Mouse (Mus musculus): ENCODE results near the gene Ankmy2. TPM values are rescaled to one million over a fixed set of nuclear protein-coding genes. Genes with fewer than 3 reads are reported as not detected.

Gene Ankmy2
- polyA plus RNA-seq, 1 experiment from 2014 or later: 23.1 TPM

GRCm38 (mm10) chr12:36150265-36150664, 6.6 kb upstream of the Ankmy2 start:
- DNase-seq (ENCODE audit: low spot score) (no peak), ATAC-seq (ENCODE audit: insufficient read depth, low FRiP score, low TSS enrichment) (no peak)
- Histone ChIP-seq H3K4me1 (ENCODE audit: control insufficient read depth, insufficient read depth, low read length) (peaks cover 4% of the 10 kb centered on the region; the same call in 1 of the 2 replicates), H3K4me2 (ENCODE audit: low read depth) (no peak overlapping the region), H3K36me3 (ENCODE audit: control insufficient read depth, insufficient read depth, low read length) (no peaks in the 10 kb centered on the region), H3K4me3 (ENCODE audit: low read depth, low read length) (no peak overlapping the region), H3K9ac (ENCODE audit: low read length) (no peak overlapping the region), H3K27ac (ENCODE audit: low read depth, low read length) (no peak overlapping the region), H3K27me3 (ENCODE audit: control insufficient read depth, insufficient read depth, low read length) (no peaks in the 10 kb centered on the region), H3K9me3 (ENCODE audit: control insufficient read depth, low read length) (no peaks in the 10 kb centered on the region)
- WGBS: 94% methylated on average over 2 of the region's 2 CpGs

GRCm38 (mm10) chr12:36150737-36151136, 6.2 kb upstream of the Ankmy2 start:
- Histone ChIP-seq H3K4me1 (ENCODE audit: control insufficient read depth, insufficient read depth, low read length) (peaks cover 9% of the 10 kb centered on the region; the same call in 1 of the 2 replicates), H3K27ac (ENCODE audit: low read depth, low read length) (no peak overlapping the region), H3K9me3 (ENCODE audit: control insufficient read depth, low read length) (no peaks in the 10 kb centered on the region), H3K9ac (ENCODE audit: low read length) (no peak overlapping the region), H3K4me3 (ENCODE audit: low read depth, low read length) (no peak overlapping the region), H3K27me3 (ENCODE audit: control insufficient read depth, insufficient read depth, low read length) (no peaks in the 10 kb centered on the region), H3K4me2 (ENCODE audit: low read depth) (no peak overlapping the region), H3K36me3 (ENCODE audit: control insufficient read depth, insufficient read depth, low read length) (no peaks in the 10 kb centered on the region)
- ATAC-seq (ENCODE audit: insufficient read depth, low FRiP score, low TSS enrichment): no peak
- DNase-seq (ENCODE audit: low spot score): no peak
- 97% methylated on average over 2 of the region's 2 CpGs for WGBS

GRCm38 (mm10) chr12:36155141-36155641, 1.7 kb upstream of the Ankmy2 start:
- Histone ChIP-seq H3K4me2 (ENCODE audit: low read depth) (peak overlapping the region; percentile 76), H3K9me3 (ENCODE audit: control insufficient read depth, low read length) (no peaks in the 10 kb centered on the region), H3K4me3 (ENCODE audit: low read depth, low read length) (peak overlapping the region; percentile 68), H3K27me3 (ENCODE audit: control insufficient read depth, insufficient read depth, low read length) (no peaks in the 10 kb centered on the region), H3K36me3 (ENCODE audit: control insufficient read depth, insufficient read depth, low read length) (no peaks in the 10 kb centered on the region), H3K9ac (ENCODE audit: low read length) (peak overlapping the region; percentile 66), H3K27ac (ENCODE audit: low read depth, low read length) (no peak overlapping the region), H3K4me1 (ENCODE audit: control insufficient read depth, insufficient read depth, low read length) (peaks cover 16% of the 10 kb centered on the region; the same call in 1 of the 2 replicates)
- ATAC-seq (ENCODE audit: insufficient read depth, low FRiP score, low TSS enrichment) (no peak), DNase-seq (ENCODE audit: low spot score) (peak; percentile 17)
- WGBS: 18% methylated on average over 8 of the region's 8 CpGs

- ATAC-seq (ENCODE audit: insufficient read depth, low FRiP score, low TSS enrichment): peak; percentile 70
- H3K27ac ChIP-seq (ENCODE audit: low read depth, low read length): peak overlapping the region; percentile 63
- under 1% methylated on average over 33 of the region's 33 CpGs for WGBS
Observed at GRCm38 (mm10) chr12:36156101-36156636, 745 bp upstream of the Ankmy2 start.

GRCm38 (mm10) chr12:36157304-36157637, 357 bp downstream of the Ankmy2 start:
- ATAC-seq (ENCODE audit: insufficient read depth, low FRiP score, low TSS enrichment) (peak; percentile 39), DNase-seq (ENCODE audit: low spot score) (no peak)
- H3K4me1 ChIP-seq (ENCODE audit: control insufficient read depth, insufficient read depth, low read length): peaks cover 16% of the 10 kb centered on the region; the same call in 1 of the 2 replicates
- no peak overlapping the region; the same call in 1 of the 2 replicates for H3K27ac ChIP-seq (ENCODE audit: low read depth, low read length)
- peak overlapping the region; percentile 68 for H3K4me3 ChIP-seq (ENCODE audit: low read depth, low read length)
- no peaks in the 10 kb centered on the region for H3K9me3 ChIP-seq (ENCODE audit: control insufficient read depth, low read length)
- peak overlapping the region; percentile 66 for H3K9ac ChIP-seq (ENCODE audit: low read length)
- no peaks in the 10 kb centered on the region for H3K27me3 ChIP-seq (ENCODE audit: control insufficient read depth, insufficient read depth, low read length)
- peak overlapping the region; percentile 76 for H3K4me2 ChIP-seq (ENCODE audit: low read depth)
- under 1% methylated on average over 14 of the region's 14 CpGs for WGBS
- H3K36me3 ChIP-seq (ENCODE audit: control insufficient read depth, insufficient read depth, low read length): no peaks in the 10 kb centered on the region

More at GRCm38 (mm10) chr12:36156101-36156636, 745 bp upstream of the Ankmy2 start:
- no peak for DNase-seq (ENCODE audit: low spot score)
- H3K4me1 ChIP-seq (ENCODE audit: control insufficient read depth, insufficient read depth, low read length): peaks cover 16% of the 10 kb centered on the region; the same call in 1 of the 2 replicates
- no peaks in the 10 kb centered on the region for H3K27me3 ChIP-seq (ENCODE audit: control insufficient read depth, insufficient read depth, low read length)
- no peaks in the 10 kb centered on the region for H3K36me3 ChIP-seq (ENCODE audit: control insufficient read depth, insufficient read depth, low read length)
- no peaks in the 10 kb centered on the region for H3K9me3 ChIP-seq (ENCODE audit: control insufficient read depth, low read length)
- H3K4me2 ChIP-seq (ENCODE audit: low read depth): peak overlapping the region; percentile 76
- H3K9ac ChIP-seq (ENCODE audit: low read length): peak overlapping the region; percentile 66
- H3K4me3 ChIP-seq (ENCODE audit: low read depth, low read length): peak overlapping the region; percentile 68

- Histone ChIP-seq H3K4me2 (ENCODE audit: low read depth) (peak within 1 kb of the TSS; percentile 76), H3K4me3 (ENCODE audit: low read depth, low read length) (peak within 1 kb of the TSS; percentile 68), H3K9me3 (ENCODE audit: control insufficient read depth, low read length) (no peaks in the 10 kb centered on the region), H3K9ac (ENCODE audit: low read length) (peak within 1 kb of the TSS; percentile 66), H3K4me1 (ENCODE audit: control insufficient read depth, insufficient read depth, low read length) (peaks cover 16% of the 10 kb centered on the region; the same call in 1 of the 2 replicates), H3K27ac (ENCODE audit: low read depth, low read length) (peak within 1 kb of the TSS; percentile 63; the same call in 1 of the 2 replicates), H3K36me3 (ENCODE audit: control insufficient read depth, insufficient read depth, low read length) (no peaks in the 10 kb centered on the region), H3K27me3 (ENCODE audit: control insufficient read depth, insufficient read depth, low read length) (no peaks in the 10 kb centered on the region)
- ATAC-seq (ENCODE audit: insufficient read depth, low FRiP score, low TSS enrichment): no peak
- 3% methylated on average over 26 of the region's 26 CpGs for WGBS
- DNase-seq (ENCODE audit: low spot score): peak; percentile 71
Observed at GRCm38 (mm10) chr12:36157638-36158308, 859 bp downstream of the Ankmy2 start, which contains the start of gene Bzw2. Gene Bzw2, minus strand, starts transcription at chr12:36158080.

- ATAC-seq (ENCODE audit: insufficient read depth, low FRiP score, low TSS enrichment): no peak
- WGBS: 91% methylated on average over 7 of the region's 7 CpGs
- no peaks in the 10 kb centered on the region for H3K36me3 ChIP-seq (ENCODE audit: control insufficient read depth, insufficient read depth, low read length)
Observed at GRCm38 (mm10) chr12:36164126-36164791, 7.3 kb downstream of the Ankmy2 start.

GRCm38 (mm10) chr12:36165299-36165698, 8.4 kb downstream of the Ankmy2 start:
- Histone ChIP-seq H3K27me3 (ENCODE audit: control insufficient read depth, insufficient read depth, low read length) (no peaks in the 10 kb centered on the region), H3K9ac (ENCODE audit: low read length) (no peak overlapping the region), H3K27ac (ENCODE audit: low read depth, low read length) (no peak overlapping the region), H3K4me2 (ENCODE audit: low read depth) (no peak overlapping the region), H3K4me3 (ENCODE audit: low read depth, low read length) (no peak overlapping the region), H3K36me3 (ENCODE audit: control insufficient read depth, insufficient read depth, low read length) (no peaks in the 10 kb centered on the region), H3K9me3 (ENCODE audit: control insufficient read depth, low read length) (no peaks in the 10 kb centered on the region), H3K4me1 (ENCODE audit: control insufficient read depth, insufficient read depth, low read length) (peaks cover 2% of the 10 kb centered on the region; the same call in 1 of the 2 replicates)
- DNase-seq (ENCODE audit: low spot score) (no peak), ATAC-seq (ENCODE audit: insufficient read depth, low FRiP score, low TSS enrichment) (no peak)
- WGBS: 55% methylated on average over 1 of the region's 1 CpGs

More at GRCm38 (mm10) chr12:36164126-36164791, 7.3 kb downstream of the Ankmy2 start:
- H3K4me3 ChIP-seq (ENCODE audit: low read depth, low read length): no peak overlapping the region
- no peak overlapping the region for H3K27ac ChIP-seq (ENCODE audit: low read depth, low read length)
- no peak for DNase-seq (ENCODE audit: low spot score)
- H3K4me1 ChIP-seq (ENCODE audit: control insufficient read depth, insufficient read depth, low read length): peaks cover 2% of the 10 kb centered on the region; the same call in 1 of the 2 replicates
- H3K27me3 ChIP-seq (ENCODE audit: control insufficient read depth, insufficient read depth, low read length): no peaks in the 10 kb centered on the region
- no peak overlapping the region for H3K9ac ChIP-seq (ENCODE audit: low read length)
- no peak overlapping the region for H3K4me2 ChIP-seq (ENCODE audit: low read depth)
- no peaks in the 10 kb centered on the region for H3K9me3 ChIP-seq (ENCODE audit: control insufficient read depth, low read length)
